Mouse (Mus musculus) neural tube, embryonic 10.5 days (tissue): ENCODE results near the gene Ice1.

ENCODE experiments used
- DNase-seq: peaks from one replicate; pipeline ENCODE4 v3.0.0-alpha.2; 2017; ENCODE audit warnings: low spot score; ENCODE audit errors: extremely low spot score

The Ice1 gene

GRCm38 (mm10) chr13:70641381-70641780 lies 3.9 kb upstream of the Ice1 start:
- DNase-seq = peak; percentile 11

- no peak for DNase-seq
These were observed 2.2 kb upstream of the Ice1 start for GRCm38 (mm10) chr13:70639639-70640038.

DNA sequence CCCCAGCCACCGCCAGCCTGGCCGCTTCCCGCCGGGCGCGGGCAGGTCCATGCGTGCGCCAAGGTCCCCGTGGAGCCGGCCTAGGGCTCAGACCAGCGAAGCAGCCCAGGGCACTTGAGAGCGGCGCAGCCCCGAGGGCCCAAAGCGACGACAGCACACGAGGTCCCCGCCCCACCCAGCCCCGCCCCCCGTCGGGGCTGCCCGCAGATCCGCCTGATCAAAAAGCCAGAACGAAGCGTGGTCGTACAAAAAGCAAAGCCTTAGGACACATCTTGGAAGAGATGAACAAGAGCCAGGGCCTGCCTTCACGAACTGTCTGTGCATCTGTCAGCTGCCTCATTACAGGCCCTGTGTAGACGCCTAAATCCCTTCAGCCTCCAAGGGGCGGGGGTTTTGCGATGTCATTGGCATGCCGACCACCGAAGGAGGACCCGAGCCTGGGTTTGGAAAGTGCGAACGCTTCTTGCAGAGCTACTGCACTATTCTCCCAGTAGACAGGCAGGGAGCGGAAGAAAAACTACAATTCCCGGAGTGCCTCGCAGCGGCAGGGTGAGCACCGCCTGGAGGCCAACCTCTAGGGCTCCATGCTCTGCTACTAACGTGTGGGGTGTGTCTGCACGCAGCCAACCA lies 343 bp upstream of the Ice1 start:
- peak; percentile 93 for DNase-seq

- no peak for DNase-seq
These were observed 728 bp downstream of the Ice1 start for GRCm38 (mm10) chr13:70636706-70637105.

- DNase-seq = no peak
These were observed 1.8 kb downstream of the Ice1 start for GRCm38 (mm10) chr13:70635591-70635990.

GRCm38 (mm10) chr13:70626416-70626815 lies 11.0 kb downstream of the Ice1 start:
- DNase-seq = no peak

- no peak for DNase-seq
These were observed 11.8 kb downstream of the Ice1 start for GRCm38 (mm10) chr13:70625665-70626064.

GRCm38 (mm10) chr13:70624445-70624844 lies 13.0 kb downstream of the Ice1 start:
- DNase-seq = no peak

GRCm38 (mm10) chr13:70622461-70623057 lies 14.9 kb downstream of the Ice1 start:
- DNase-seq = no peak

GRCm38 (mm10) chr13:70621509-70621908 lies 15.9 kb downstream of the Ice1 start:
- DNase-seq = no peak

GRCm38 (mm10) chr13:70612837-70613236 lies 24.6 kb downstream of the Ice1 start:
- DNase-seq = no peak

DNA sequence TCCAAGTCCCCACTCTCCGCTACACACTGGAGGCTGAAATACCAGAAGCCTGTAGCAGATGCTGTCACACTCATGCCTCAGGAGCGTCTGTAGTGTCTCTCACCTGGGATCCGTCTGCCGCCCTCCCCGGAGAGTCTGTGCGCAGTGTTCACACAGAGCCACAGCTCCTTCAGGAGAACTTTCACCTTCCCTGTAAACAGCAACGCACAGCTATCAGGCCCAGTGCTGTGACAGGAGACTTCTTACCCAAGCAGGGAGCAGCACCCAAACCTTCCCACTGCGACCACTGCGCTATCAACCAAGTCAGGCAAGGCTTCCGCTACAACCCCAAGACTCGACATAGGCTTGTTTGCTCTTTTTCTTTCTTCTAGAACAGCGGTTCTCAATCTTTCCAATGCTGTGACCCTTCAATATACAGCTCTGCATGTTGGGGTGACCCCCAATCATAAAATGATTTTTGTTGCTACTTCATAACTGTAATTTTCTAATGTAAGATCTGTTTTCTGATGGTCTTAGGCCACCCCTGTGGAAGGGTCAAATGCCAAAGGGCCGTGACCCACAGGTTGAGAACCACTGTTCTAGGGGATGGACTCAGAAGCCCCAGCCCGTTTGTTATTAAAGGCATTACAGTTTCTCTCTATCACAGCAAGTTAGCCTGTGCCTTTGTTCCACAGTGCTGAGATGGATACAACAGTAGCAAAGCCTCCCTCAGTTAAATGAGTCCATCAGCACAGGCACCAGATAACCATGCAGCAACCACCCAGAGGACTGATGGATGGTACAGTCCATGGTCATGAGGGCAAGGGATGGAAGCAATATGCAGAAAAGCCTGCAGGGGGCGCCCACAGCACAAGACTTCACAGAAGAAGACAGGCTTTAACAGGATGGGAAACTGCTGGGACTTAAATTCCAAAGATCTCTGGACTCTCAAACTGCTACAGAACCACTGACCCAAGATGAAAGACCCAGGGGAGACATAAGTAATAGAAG lies 26.7 kb downstream of the Ice1 start:
- peak; percentile 65 for DNase-seq

DNA sequence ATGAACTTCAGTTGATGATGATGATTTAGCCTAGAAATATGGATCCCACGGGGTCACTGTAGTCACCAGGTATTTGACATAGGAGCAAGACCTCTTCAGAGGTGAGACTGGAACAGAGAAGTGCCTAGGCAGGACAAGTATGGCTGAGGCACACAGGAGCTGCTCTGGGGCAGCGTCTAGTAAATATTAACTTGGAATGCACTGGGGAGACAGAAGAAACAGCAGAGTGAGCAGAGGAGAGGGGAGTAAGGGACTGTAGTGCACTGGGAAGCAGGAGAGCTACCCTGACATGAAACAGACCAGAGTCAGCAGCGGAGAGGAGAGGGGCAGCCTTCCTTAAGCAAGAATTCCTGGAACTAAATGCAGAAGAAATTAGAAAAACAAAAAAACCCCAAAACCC lies 27.8 kb downstream of the Ice1 start:
- DNase-seq = no peak

- DNase-seq = no peak
These were observed 32.1 kb downstream of the Ice1 start for GRCm38 (mm10) chr13:70605366-70605765.

DNA sequence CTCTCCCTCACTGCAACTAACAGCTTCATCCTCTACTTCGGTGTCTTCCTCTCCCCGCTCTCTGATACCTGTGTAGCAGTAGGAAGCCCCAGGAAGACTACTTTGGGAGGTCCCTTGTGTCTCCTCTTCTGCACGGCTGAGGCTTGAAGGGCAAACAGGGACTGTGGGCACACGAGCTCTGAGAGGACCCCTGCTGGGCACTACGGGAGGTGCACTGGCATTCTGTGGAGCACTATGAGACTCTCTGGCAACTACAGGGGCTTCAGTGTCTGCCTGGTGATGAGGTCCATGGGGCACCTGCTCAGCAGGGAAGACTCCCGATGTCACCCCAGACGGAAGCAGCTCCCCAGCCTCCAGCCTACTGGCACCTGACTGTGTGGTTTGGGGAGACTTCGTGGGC lies 32.7 kb downstream of the Ice1 start:
- no peak for DNase-seq

DNA sequence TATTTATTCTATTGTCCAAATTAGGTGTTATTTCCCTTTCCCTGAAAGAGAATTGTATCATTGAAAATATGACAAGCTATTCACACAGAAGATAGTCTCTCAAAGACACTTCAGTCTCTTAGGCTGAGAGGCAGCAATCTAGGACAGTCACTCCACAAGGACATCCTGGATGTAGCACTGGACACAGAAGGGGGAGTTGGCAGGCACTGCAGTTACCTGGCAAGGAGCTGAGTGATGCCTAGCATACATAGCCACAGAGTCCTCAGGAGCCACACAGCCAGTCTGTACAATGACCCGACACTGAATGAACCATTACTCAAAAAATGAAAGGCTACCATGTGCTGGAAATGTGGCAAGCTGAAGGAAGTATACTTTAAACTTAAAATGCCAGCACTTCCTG lies 35.9 kb downstream of the Ice1 start:
- DNase-seq = no peak

- DNase-seq = no peak
These were observed 37.3 kb downstream of the Ice1 start for GRCm38 (mm10) chr13:70599964-70600619.

DNA sequence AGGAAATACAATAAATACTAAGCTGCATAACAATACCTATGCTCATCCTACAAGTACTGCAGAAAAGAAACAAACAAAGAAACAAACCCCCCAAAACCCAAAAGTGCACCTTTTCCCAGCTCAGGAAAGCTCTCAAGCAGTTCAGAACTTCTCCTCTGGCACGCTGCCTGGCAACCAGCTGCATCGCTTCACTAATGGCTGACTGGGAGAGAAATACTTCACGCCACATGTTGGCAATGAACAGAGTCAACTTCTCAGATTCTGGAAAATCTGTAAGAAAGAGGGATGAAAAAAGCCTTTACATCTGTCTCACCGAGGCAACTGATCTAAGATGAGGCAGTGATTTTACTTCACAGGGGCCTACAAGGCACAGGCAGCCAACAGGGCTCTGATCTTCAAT lies 38.5 kb downstream of the Ice1 start:
- DNase-seq = no peak

- DNase-seq = no peak
These were observed 40.5 kb downstream of the Ice1 start for GRCm38 (mm10) chr13:70596901-70597300.

DNA sequence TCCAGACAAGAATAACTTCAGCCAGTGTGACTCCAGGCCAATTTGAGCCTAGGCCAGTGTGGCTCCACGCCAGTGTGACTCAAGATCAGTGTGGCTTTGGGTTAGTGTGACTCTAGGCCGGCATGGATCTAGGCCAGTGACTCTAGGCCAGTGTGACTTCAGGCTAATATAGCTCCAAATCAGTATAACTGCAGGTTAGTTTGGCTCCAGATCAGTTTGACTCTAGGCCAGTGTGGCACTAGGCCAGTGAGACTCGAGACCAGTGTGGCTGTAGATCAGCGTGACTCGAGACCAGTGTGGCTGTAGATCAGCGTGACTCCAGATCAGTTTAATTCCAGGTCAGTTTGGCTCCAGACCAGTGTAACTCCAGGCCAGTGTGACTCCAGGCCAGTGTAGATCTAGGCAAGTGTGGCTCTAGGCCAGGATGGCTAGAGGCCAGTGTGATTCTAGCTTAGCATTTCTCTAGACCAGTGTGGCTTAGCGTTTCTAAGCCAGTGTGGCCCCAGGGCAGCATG lies 47.1 kb downstream of the Ice1 start:
- DNase-seq = no peak

GRCm38 (mm10) chr13:70586969-70587368 lies 50.5 kb downstream of the Ice1 start:
- DNase-seq = peak; percentile 51
